8 mouse cellular contexts compared by ENCODE assay signal in the genomic region with DNA sequence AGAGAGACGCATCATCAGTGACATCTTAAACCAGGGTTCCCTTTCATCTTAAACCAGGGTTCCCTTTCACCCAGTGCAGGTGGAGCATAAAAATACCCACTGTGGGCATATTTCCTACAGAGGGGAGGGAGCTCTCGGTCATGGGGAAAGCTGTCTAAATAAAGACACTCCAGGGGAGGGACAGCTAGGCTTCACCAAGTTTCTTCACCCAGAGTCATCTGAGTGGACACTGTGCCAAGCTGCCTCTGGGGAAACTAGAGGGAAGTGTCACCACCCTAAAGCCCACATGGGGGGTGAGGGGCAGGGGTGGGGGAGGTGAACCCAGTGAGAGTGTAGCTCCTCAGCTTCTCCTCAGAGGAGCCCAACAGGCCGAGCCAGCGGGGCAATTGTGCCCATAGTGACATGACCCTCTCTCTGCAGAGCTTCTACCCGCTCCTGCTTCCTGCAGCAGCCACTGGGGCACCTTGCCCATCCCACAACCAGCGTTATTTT. TPM values are rescaled to one million over a fixed set of nuclear protein-coding genes. Genes with fewer than 3 reads are reported as not detected.
DNase-seq lines count a peak whose midpoint lies in the region; ATAC-seq lines count a peak whose summit lies in the region.

No protein-coding gene starts in this region.

- H3K27ac ChIP-seq in embryonic facial prominence, embryonic 13.5 days = peak overlapping the region; percentile 87
- peak overlapping the region; percentile 99 for H3K27ac ChIP-seq in heart, embryonic 13.5 days (replicated peaks)
- peak overlapping the region; percentile 90 for H3K27ac ChIP-seq in limb, embryonic 15.5 days

- H3K9ac ChIP-seq in embryonic facial prominence, embryonic 13.5 days = 0 out of 2 replicates have a peak overlapping the region, but pooled peaks have one; percentile 12
- H3K9ac ChIP-seq in heart, embryonic 13.5 days = peak overlapping the region; percentile 78
- H3K9ac ChIP-seq in limb, embryonic 15.5 days = no peak overlapping the region

- no peak; the same call in 1 of the 2 replicates for ATAC-seq in embryonic facial prominence, embryonic 13.5 days (ENCODE audit: insufficient number of reproducible peaks, insufficient read depth, low FRiP score, low TSS enrichment, low read depth)
- 0 out of 2 replicates have a peak, but pooled peaks have one; percentile 3 for ATAC-seq in heart, embryonic 13.5 days (ENCODE audit: extremely low read depth, insufficient number of reproducible peaks, low FRiP score, low TSS enrichment)
- no peak; the same call in 1 of the 2 replicates for ATAC-seq in limb, embryonic 15.5 days (ENCODE audit: insufficient number of reproducible peaks, low FRiP score, low TSS enrichment, low read depth)
- ATAC-seq in neutrophil, adult 5-6 weeks (ENCODE audit: extremely low read depth, insufficient number of reproducible peaks, low FRiP score, poor library complexity, severe bottlenecking) = 0 out of 2 replicates have a peak, but pooled peaks have one; percentile 13

- H3K9me3 ChIP-seq in embryonic facial prominence, embryonic 13.5 days = no peaks in the 10 kb centered on the region
- H3K9me3 ChIP-seq in heart, embryonic 13.5 days = no peaks in the 10 kb centered on the region
- no peaks in the 10 kb centered on the region for H3K9me3 ChIP-seq in limb, embryonic 15.5 days

- WGBS in embryonic facial prominence, embryonic 13.5 days = 39% methylated on average over 6 of the region's 6 CpGs
- 37% methylated on average over 6 of the region's 6 CpGs for WGBS in heart, embryonic 13.5 days
- WGBS in limb, embryonic 15.5 days = 44% methylated on average over 6 of the region's 6 CpGs

- peak overlapping the region; percentile 38 for H3K4me2 ChIP-seq in embryonic facial prominence, embryonic 13.5 days
- peak overlapping the region; percentile 62 for H3K4me2 ChIP-seq in heart, embryonic 13.5 days
- H3K4me2 ChIP-seq in limb, embryonic 15.5 days = no peak overlapping the region

- no peaks in the 10 kb centered on the region for H3K36me3 ChIP-seq in embryonic facial prominence, embryonic 13.5 days
- no peaks in the 10 kb centered on the region for H3K36me3 ChIP-seq in heart, embryonic 13.5 days
- no peaks in the 10 kb centered on the region for H3K36me3 ChIP-seq in limb, embryonic 15.5 days

- peak; percentile 35 for DNase-seq in adrenal gland, postnatal 25 days
- DNase-seq in adrenal gland, postnatal 36 days = no peak
- no peak for DNase-seq in T-cell, adult 2 months (ENCODE audit: low spot score)
- no peak for DNase-seq in cerebellum, postnatal 4 days (ENCODE audit: low spot score in 2 of 2)

- H3K4me1 ChIP-seq in embryonic facial prominence, embryonic 13.5 days = peaks cover 43% of the 10 kb centered on the region
- peaks cover 49% of the 10 kb centered on the region for H3K4me1 ChIP-seq in heart, embryonic 13.5 days
- peaks cover 40% of the 10 kb centered on the region for H3K4me1 ChIP-seq in limb, embryonic 15.5 days

- no peaks in the 10 kb centered on the region for H3K27me3 ChIP-seq in embryonic facial prominence, embryonic 13.5 days
- no peaks in the 10 kb centered on the region for H3K27me3 ChIP-seq in heart, embryonic 13.5 days (replicated peaks)
- H3K27me3 ChIP-seq in limb, embryonic 15.5 days = no peaks in the 10 kb centered on the region

- H3K4me3 ChIP-seq in embryonic facial prominence, embryonic 13.5 days = no peak overlapping the region
- H3K4me3 ChIP-seq in heart, embryonic 13.5 days = peak overlapping the region; percentile 31; the same call in 1 of the 2 replicates
- no peak overlapping the region for H3K4me3 ChIP-seq in limb, embryonic 15.5 days

RNA-seq across cellular contexts. Expression of gene Irf2bp2, which starts 27.8 kb away (rescaled TPM):
- 81.3 and 82.6 TPM in 2 replicates for total RNA-seq in adrenal gland, postnatal 25 days (2021)
- 100 to 1,000 TPM in 1 of 2 experiments, 10 to 100 TPM in 1; 89.7 to 114 TPM for total RNA-seq in adrenal gland, postnatal 36 days (2021)
- 11.1 and 13.5 TPM in 2 replicates for polyA plus RNA-seq in embryonic facial prominence, embryonic 13.5 days (2015; fragmentation: Nextera tagmentation; extraction: Ambion mirVana)
- polyA plus RNA-seq in heart, embryonic 13.5 days (2015; fragmentation: Nextera tagmentation; extraction: Ambion mirVana) = 6.5 and 7.5 TPM in 2 replicates
- 11.0 and 12.8 TPM in 2 replicates for polyA plus RNA-seq in limb, embryonic 15.5 days (2015; fragmentation: Nextera tagmentation; extraction: Ambion mirVana)
- 65.3 and 69.0 TPM in 2 replicates for total RNA-seq in neutrophil, adult 5-6 weeks (2017)

Comparison
In these comparisons a context has a peak if more than half of its experiments do, and no peak if none do; other contexts are left out.
1. ATAC-seq: peak in heart, embryonic 13.5 days (single experiment) and neutrophil, adult 5-6 weeks (single experiment); none in embryonic facial prominence, embryonic 13.5 days (single experiment) and limb, embryonic 15.5 days (single experiment).
2. Peak in every context shown above with its lines, with median percentiles within 50 percentile points of each other: H3K27ac ChIP-seq.